In genomic region chr6:146845347-146845746, GRCm38 (mm10) we compare ENCODE assay signal across 23 mouse cellular contexts. TPM values are rescaled to one million over a fixed set of nuclear protein-coding genes. Genes with fewer than 3 reads are reported as not detected.
"Had no signal": no experiment of that assay in that cellular context is flagged by ENCODE, and none has a peak within 500 bp of the region (broad histone marks: within the 10 kb centered on the region; RNA-seq: fewer than 3 reads in every experiment).

No protein-coding gene starts in this region.

- H3K27ac ChIP-seq: kidney, postnatal 0 days; limb, embryonic 12.5 days; liver, embryonic 13.5 days; lung, embryonic 15.5 days; macrophage; neural tube, embryonic 15.5 days; stomach, postnatal 0 days had no signal

- H3K27me3 ChIP-seq: limb, embryonic 12.5 days; liver, embryonic 13.5 days; lung, embryonic 15.5 days; neural tube, embryonic 15.5 days had no signal

- H3K9me3 ChIP-seq: limb, embryonic 12.5 days; liver, embryonic 13.5 days; lung, embryonic 15.5 days; megakaryocyte, embryonic 14.5 days; neural tube, embryonic 15.5 days had no signal

- H3K9ac ChIP-seq: limb, embryonic 12.5 days; liver, embryonic 13.5 days; liver, postnatal 0 days; lung, embryonic 15.5 days; neural tube, embryonic 15.5 days had no signal

- H3K4me2 ChIP-seq: limb, embryonic 12.5 days; liver, embryonic 13.5 days; lung, embryonic 15.5 days; neural tube, embryonic 15.5 days had no signal

- DNase-seq: kidney, adult 9 months; kidney, postnatal 36 days; layer of hippocampus, adult 9-11 months; layer of hippocampus, postnatal 36 days; liver; liver, embryonic 13.5 days; liver, postnatal 0 days; lung, postnatal 14 days; right cerebral cortex, adult 18-20 months; thymus, adult 2 months; thymus, postnatal 25 days had no signal

- H3K4me1 ChIP-seq: limb, embryonic 12.5 days; neural tube, embryonic 15.5 days had no signal

- H3K36me3 ChIP-seq: limb, embryonic 12.5 days; liver, embryonic 13.5 days; lung, embryonic 15.5 days; neural tube, embryonic 15.5 days had no signal

- ATAC-seq: liver, postnatal 0 days had no signal

- H3K4me3 ChIP-seq: limb, embryonic 12.5 days; liver, embryonic 13.5 days; lung, embryonic 15.5 days; megakaryocyte, embryonic 14.5 days; myocyte; neural tube, embryonic 15.5 days had no signal

RNA-seq across cellular contexts. Expression of gene Smco2, which starts 4.6 kb away (rescaled TPM):
- total RNA-seq: layer of hippocampus, adult 18-20 months; layer of hippocampus, postnatal 36 days; left cerebral cortex, postnatal 36 days had no signal
- polyA plus RNA-seq: kidney, postnatal 0 days; limb, embryonic 12.5 days; liver, embryonic 13.5 days; liver, postnatal 0 days; lung, embryonic 15.5 days; macrophage; myocyte; neural tube, embryonic 11.5 days; neural tube, embryonic 15.5 days; stomach, postnatal 0 days; thymus, adult 2 months; urinary bladder, adult 2 months had no signal
